Mouse (Mus musculus) neural tube, embryonic 11.5 days (tissue): Measurements from ENCODE around the gene Arhgap28. TPM values are rescaled to one million over a fixed set of nuclear protein-coding genes. Genes with fewer than 3 reads are reported as not detected.

Experiments used
- ATAC-seq: fragments of 200-750 bp; cut with Nextera tagmentation; 2 replicates; pipeline ENCODE4 v1.8.0; 2017; ENCODE audit warnings: moderate number of reproducible peaks, mild to moderate bottlenecking, moderate TSS enrichment, moderate library complexity; ENCODE audit not compliant: insufficient read depth, low FRiP score, low TSS enrichment
- DNase-seq: peaks from one replicate; pipeline ENCODE4 v3.0.0-alpha.2; 2015; ENCODE audit warnings: low spot score
- H3K27ac ChIP-seq: fragments of 300-500 bp; sonication (generic); 2 replicates; pipeline ENCODE4 v1.5.1; 2014; ENCODE audit warnings: low read depth, mild to moderate bottlenecking, low read length
- H3K27me3 ChIP-seq: fragments of 300-500 bp; sonication (generic); 2 replicates; pipeline ENCODE4 v1.6.1; 2014; ENCODE audit warnings: mild to moderate bottlenecking, low read length, mixed read lengths; ENCODE audit not compliant: control insufficient read depth, insufficient read depth
- H3K36me3 ChIP-seq: fragments of 300-500 bp; sonication (generic); 2 replicates; pipeline ENCODE4 v1.6.1; 2014; ENCODE audit warnings: mild to moderate bottlenecking, low read length, moderate library complexity, mixed read lengths; ENCODE audit not compliant: control insufficient read depth, insufficient read depth
- H3K4me1 ChIP-seq: fragments of 300-500 bp; sonication (generic); 2 replicates; pipeline ENCODE4 v1.6.1; 2014; ENCODE audit warnings: low read length, mixed read lengths; ENCODE audit not compliant: control insufficient read depth, insufficient read depth
- H3K4me2 ChIP-seq: fragments of 300-500 bp; sonication (generic); 2 replicates; pipeline ENCODE4 v1.6.1; 2014; ENCODE audit warnings: low read depth, mild to moderate bottlenecking, moderate library complexity
- H3K4me3 ChIP-seq: fragments of 300-500 bp; sonication (generic); 2 replicates; pipeline ENCODE4 v1.5.1; 2014; ENCODE audit warnings: low read depth, low read length
- H3K9ac ChIP-seq: fragments of 300-500 bp; sonication (generic); 2 replicates; pipeline ENCODE4 v1.6.1; 2014; ENCODE audit warnings: mild to moderate bottlenecking, low read length
- H3K9me3 ChIP-seq: fragments of 300-500 bp; sonication (generic); 2 replicates; pipeline ENCODE4 v1.6.1; 2016; ENCODE audit warnings: low read length; ENCODE audit not compliant: control insufficient read depth
- WGBS: fragments of 180-500 bp; shearing (Covaris S2); extraction: QIAGEN DNeasy Blood & Tissue Kit; methylation state at CpG from one replicate; pipeline ENCODE4 v1.1.7; 2014; 5-methylcytosine and 5-hydroxymethylcytosine counted together
- polyA plus RNA-seq: library from polyadenylated mRNA; unstranded; fragments of >200 nt; fragmentation: Nextera tagmentation; extraction: Ambion mirVana; gene quantifications from 2 replicates; pipeline ENCODE4 v1.2.1, GENCODE M21; 2014

Gene Arhgap28
- polyA plus RNA-seq, 1 experiment from 2014 or later: 47.9 TPM

GRCm38 (mm10) chr17:68019466-68020065, 15.6 kb upstream of the Arhgap28 start:
- Histone ChIP-seq H3K4me2 (no peak overlapping the region), H3K9ac (no peak overlapping the region), H3K27me3 (no peaks in the 10 kb centered on the region), H3K9me3 (no peaks in the 10 kb centered on the region), H3K36me3 (no peaks in the 10 kb centered on the region), H3K4me1 (no peaks in the 10 kb centered on the region), H3K4me3 (no peak overlapping the region), H3K27ac (no peak overlapping the region)
- ATAC-seq (no peak), DNase-seq (no peak)
- WGBS: 82% methylated on average over 15 of the region's 15 CpGs

GRCm38 (mm10) chr17:68017095-68017494, 13.2 kb upstream of the Arhgap28 start:
- Histone ChIP-seq H3K4me3 (no peak overlapping the region), H3K9me3 (no peaks in the 10 kb centered on the region), H3K27me3 (no peaks in the 10 kb centered on the region), H3K4me2 (no peak overlapping the region), H3K27ac (no peak overlapping the region), H3K36me3 (no peaks in the 10 kb centered on the region), H3K9ac (no peak overlapping the region), H3K4me1 (no peaks in the 10 kb centered on the region)
- DNase-seq: no peak
- 80% methylated on average over 3 of the region's 3 CpGs for WGBS
- ATAC-seq: no peak

- no peak overlapping the region for H3K4me3 ChIP-seq
- WGBS: 89% methylated on average over 5 of the region's 5 CpGs
- H3K36me3 ChIP-seq: no peaks in the 10 kb centered on the region
- no peak for ATAC-seq
- H3K4me2 ChIP-seq: no peak overlapping the region
- H3K27ac ChIP-seq: no peak overlapping the region
- H3K9ac ChIP-seq: no peak overlapping the region
- H3K4me1 ChIP-seq: no peaks in the 10 kb centered on the region
- H3K9me3 ChIP-seq: no peaks in the 10 kb centered on the region
- no peaks in the 10 kb centered on the region for H3K27me3 ChIP-seq
- DNase-seq: no peak
Measured at GRCm38 (mm10) chr17:68011606-68012005, 7.7 kb upstream of the Arhgap28 start.

GRCm38 (mm10) chr17:68010041-68010440, 6.1 kb upstream of the Arhgap28 start:
- no peak for DNase-seq
- Histone ChIP-seq H3K9me3 (no peaks in the 10 kb centered on the region), H3K4me2 (no peak overlapping the region), H3K4me1 (no peaks in the 10 kb centered on the region), H3K4me3 (no peak overlapping the region), H3K27me3 (no peaks in the 10 kb centered on the region), H3K9ac (no peak overlapping the region), H3K27ac (no peak overlapping the region), H3K36me3 (no peaks in the 10 kb centered on the region)
- WGBS: 93% methylated on average over 5 of the region's 5 CpGs
- no peak for ATAC-seq

GRCm38 (mm10) chr17:68004581-68005330, 836 bp upstream of the Arhgap28 start:
- H3K27ac ChIP-seq: peak overlapping the region; percentile 39
- peak; percentile 35 for DNase-seq
- H3K4me1 ChIP-seq: peaks cover 8% of the 10 kb centered on the region; the same call in 1 of the 2 replicates
- 5% methylated on average over 10 of the region's 10 CpGs for WGBS
- peak overlapping the region; percentile 45 for H3K4me2 ChIP-seq
- H3K9ac ChIP-seq: peak overlapping the region; percentile 69; the same call in 1 of the 2 replicates
- H3K36me3 ChIP-seq: no peaks in the 10 kb centered on the region
- peak; percentile 26; the same call in 1 of the 2 replicates for ATAC-seq
- no peaks in the 10 kb centered on the region for H3K27me3 ChIP-seq
- H3K9me3 ChIP-seq: no peaks in the 10 kb centered on the region
- peak overlapping the region; percentile 65 for H3K4me3 ChIP-seq

GRCm38 (mm10) chr17:68002608-68003595, 1.0 kb downstream of the Arhgap28 start:
- Histone ChIP-seq H3K27ac (no peak overlapping the region; the same call in 1 of the 2 replicates), H3K9me3 (no peaks in the 10 kb centered on the region), H3K36me3 (no peaks in the 10 kb centered on the region), H3K4me2 (peak overlapping the region; percentile 45), H3K27me3 (no peaks in the 10 kb centered on the region), H3K9ac (peak overlapping the region; percentile 69; the same call in 1 of the 2 replicates), H3K4me3 (peak overlapping the region; percentile 65), H3K4me1 (peaks cover 8% of the 10 kb centered on the region; the same call in 1 of the 2 replicates)
- DNase-seq (peak; percentile 18), ATAC-seq (no peak)
- WGBS: 35% methylated on average over 17 of the region's 17 CpGs

GRCm38 (mm10) chr17:67999801-68000200, 4.1 kb downstream of the Arhgap28 start:
- no peaks in the 10 kb centered on the region for H3K9me3 ChIP-seq
- no peak overlapping the region for H3K4me2 ChIP-seq
- H3K27me3 ChIP-seq: no peaks in the 10 kb centered on the region
- H3K27ac ChIP-seq: no peak overlapping the region
- ATAC-seq (no peak), DNase-seq (no peak)
- 34% methylated on average over 8 of the region's 8 CpGs for WGBS
- no peak overlapping the region for H3K9ac ChIP-seq
- H3K36me3 ChIP-seq: no peaks in the 10 kb centered on the region
- peaks cover 8% of the 10 kb centered on the region for H3K4me1 ChIP-seq
- no peak overlapping the region for H3K4me3 ChIP-seq

GRCm38 (mm10) chr17:67996769-67997155, 7.2 kb downstream of the Arhgap28 start:
- Histone ChIP-seq H3K4me2 (no peak overlapping the region), H3K4me1 (peaks cover 3% of the 10 kb centered on the region; the same call in 1 of the 2 replicates), H3K9me3 (no peaks in the 10 kb centered on the region), H3K27me3 (no peaks in the 10 kb centered on the region), H3K4me3 (no peak overlapping the region), H3K27ac (no peak overlapping the region), H3K36me3 (no peaks in the 10 kb centered on the region), H3K9ac (no peak overlapping the region)
- WGBS: 74% methylated on average over 7 of the region's 7 CpGs
- DNase-seq (no peak), ATAC-seq (no peak)
